Mouse (Mus musculus): ENCODE measurements around the gene Gnptab.
"Not testable (repeated sequence)": the region's sequence is repeated elsewhere in the genome, so short reads cannot be mapped to it uniquely, and the experiment has no call there.

DNA sequence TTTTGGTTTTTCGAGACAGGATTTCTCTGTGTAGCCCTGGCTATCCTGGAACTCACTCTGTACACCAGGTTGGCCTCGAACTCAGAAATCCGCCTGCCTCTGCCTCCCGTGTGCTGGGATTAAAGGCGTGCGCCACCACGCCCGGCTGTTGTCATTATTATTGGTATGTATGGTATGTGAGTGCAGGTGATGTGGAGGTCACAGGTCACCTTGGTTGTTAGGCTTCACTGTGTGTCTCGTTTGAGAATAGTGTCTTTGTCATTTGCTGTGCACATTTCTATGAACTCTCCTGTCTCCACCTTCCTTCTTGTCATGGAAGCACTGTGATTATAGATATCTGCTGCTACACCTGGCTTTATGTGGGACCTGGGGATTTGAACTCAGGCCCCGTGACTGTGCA, 103.9 kb downstream of the Gnptab start:
- TF ChIP-seq TAL1 (conservative IDR thresholded peaks at IDR 0.05; ENCODE audit: low read depth, low read length); GATA1 (IDR thresholded peaks at IDR 0.05; ENCODE audit: borderline replicate concordance, low read length); GATA2 (IDR thresholded peaks at IDR 0.05; ENCODE audit: borderline replicate concordance, low read depth, low read length): not testable (repeated sequence)

Data from G1E (cell line).